Mouse (Mus musculus) 3134 (cell line): ENCODE measurements around the gene Med24.
"Not testable (repeated sequence)": the region's sequence is repeated elsewhere in the genome, so short reads cannot be mapped to it uniquely, and the experiment has no call there.

Source experiments
- DNase-seq: peaks from one replicate; pipeline ENCODE4 v3.0.0-alpha.2; 2011; ENCODE audit warnings: low spot score; ENCODE audit not compliant: insufficient read length; ENCODE audit errors: extremely low read depth

Med24 gene

DNA sequence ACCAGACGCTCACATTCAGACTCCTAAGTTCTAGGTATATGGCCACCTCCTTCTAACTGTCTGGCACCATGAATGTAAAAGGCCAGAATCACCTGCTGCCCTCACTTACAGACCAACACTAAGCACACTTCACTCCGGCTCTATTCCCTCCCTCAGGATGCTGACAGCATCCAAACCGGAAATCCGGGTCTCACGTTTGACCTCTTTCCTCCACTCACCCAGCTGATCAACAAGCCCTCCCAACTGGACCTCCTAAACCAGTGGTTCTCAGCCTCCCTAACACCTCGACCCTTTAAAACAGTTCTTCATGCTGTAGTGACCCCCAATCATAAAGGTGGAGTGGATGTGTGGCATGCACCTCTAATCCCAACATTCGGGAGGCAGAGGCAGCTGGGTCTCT, 6.1 kb downstream of the Med24 start:
- no peak for DNase-seq

DNA sequence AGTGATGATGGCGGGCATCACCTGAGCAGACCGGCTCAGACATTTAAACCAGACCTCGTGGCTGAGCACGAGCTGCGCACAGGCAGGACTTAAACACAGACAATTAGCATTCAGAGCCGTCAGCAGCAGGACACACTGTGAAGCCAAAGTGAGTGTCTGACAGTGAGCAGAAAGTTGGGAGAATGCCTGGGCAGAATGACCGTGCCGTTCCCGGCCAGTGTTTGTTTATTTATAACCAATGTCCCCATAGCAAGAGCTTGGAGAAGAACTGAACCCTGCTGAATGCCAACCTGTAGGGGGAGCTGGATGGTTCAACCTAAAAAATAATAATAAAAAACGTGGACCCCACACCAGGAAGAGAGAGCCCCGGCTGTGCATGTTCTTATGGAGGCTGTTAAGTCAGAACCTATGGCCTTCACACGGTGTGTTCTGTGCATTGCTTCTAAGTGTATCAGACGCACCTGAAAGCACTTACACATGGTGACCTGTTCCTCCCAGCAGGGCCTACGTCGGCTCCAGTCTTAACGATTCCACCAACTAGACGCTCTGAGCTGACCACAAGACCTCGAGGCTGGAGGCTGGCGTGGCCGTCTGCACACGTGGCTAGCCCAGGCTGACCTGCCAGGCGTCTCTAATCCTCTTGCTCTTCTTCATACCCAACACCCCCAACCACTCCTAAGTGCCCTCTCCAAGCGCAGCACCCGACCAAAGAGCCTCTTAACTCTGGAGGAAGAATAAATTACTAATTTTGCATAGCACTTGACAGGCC, 7.6 kb downstream of the Med24 start:
- peak; percentile 46 for DNase-seq

DNA sequence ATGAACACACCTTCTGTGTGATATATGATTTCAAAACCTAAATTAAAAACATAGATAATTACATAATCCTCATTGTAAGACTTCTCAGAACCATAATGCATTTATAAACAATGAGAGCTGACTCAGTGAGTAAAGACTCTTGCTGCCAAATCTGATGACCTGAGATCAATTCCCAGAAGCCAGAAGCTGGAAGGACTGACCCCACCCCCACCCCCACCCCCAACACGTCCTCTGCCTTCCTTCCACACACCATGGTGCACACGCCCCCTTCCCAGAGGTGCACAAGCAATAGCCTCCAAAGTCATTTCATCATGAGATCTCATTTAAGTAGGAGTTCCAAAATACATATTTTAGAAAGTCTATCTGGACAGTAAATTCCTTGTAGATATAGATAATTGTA, 8.5 kb downstream of the Med24 start:
- DNase-seq = no peak

GRCm38 (mm10) chr11:98717904-98718303, 11.3 kb downstream of the Med24 start:
- DNase-seq = peak; percentile 45

DNA sequence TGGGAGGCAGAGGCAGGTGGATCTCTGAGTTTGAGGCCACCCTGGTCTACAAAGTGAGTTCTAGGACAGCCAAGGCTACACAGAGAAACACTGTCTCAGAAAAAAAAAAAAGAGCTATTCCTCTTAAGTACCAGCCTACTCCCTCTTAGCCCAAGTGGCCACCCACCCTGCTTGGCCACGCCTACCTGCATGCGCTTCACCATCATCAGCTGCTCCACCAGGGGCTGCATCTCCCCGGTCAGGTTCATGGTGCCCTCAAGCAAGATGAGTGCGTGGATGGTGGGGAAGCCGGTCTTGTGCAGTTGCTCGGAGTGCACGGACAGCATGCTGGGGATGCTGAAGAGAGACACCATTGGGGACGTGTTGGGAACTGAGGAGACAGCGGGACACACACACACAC, 13.3 kb downstream of the Med24 start:
- DNase-seq = no peak

- DNase-seq = no peak
Measured at GRCm38 (mm10) chr11:98713703-98714102, 15.5 kb downstream of the Med24 start.

DNA sequence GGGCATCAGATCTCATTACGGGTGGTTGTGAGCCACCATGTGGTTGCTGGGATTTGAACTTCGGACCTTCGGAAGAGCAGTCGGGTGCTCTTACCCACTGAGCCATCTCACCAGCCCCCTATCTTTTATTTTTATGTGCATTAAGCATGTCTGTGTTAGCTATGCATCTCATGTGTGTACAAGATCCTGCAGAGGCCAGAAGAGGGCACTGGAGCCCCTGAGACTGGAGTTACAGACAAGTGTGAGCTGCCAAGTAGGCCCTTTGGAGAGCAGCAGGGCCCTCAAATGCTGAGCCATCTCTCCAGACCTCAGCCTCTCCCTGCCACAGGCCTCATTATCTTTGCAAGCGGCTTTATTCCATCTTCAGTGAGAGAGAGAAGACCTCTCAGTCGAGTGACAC, 17.2 kb downstream of the Med24 start:
- not testable (repeated sequence) for DNase-seq

GRCm38 (mm10) chr11:98711046-98711434, 18.2 kb downstream of the Med24 start:
- no peak for DNase-seq

DNA sequence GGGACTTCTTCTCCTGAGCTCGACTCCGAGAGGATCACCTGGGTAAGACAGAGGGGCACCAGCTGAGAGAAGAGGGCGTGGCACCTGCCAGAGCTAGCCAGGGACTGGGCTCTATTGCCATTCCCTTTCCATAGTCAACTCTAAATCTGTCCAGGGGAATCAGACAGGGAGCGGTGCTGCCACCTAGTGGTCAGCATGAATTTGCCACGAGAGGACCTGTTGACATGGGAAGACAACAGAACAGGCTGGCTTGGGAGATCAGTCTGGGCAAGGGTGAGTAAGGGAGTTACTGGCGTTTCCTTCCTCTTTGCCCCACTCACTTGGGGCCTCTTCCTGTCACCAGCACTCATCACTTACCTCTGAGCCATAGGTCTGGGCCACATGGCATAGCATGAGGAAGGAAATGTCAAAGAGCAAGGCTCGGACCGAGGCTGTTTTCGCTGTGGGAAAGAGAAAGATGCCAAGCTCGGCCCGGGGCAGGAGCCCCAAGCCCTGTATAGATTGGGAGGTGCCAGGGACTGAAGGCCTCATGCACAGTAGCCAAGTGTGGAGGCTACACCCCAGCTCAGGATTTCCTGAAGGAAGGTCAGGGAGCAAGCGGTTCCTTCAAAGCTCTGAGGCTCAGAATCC, 18.7 kb downstream of the Med24 start:
- peak; percentile 56 for DNase-seq

DNA sequence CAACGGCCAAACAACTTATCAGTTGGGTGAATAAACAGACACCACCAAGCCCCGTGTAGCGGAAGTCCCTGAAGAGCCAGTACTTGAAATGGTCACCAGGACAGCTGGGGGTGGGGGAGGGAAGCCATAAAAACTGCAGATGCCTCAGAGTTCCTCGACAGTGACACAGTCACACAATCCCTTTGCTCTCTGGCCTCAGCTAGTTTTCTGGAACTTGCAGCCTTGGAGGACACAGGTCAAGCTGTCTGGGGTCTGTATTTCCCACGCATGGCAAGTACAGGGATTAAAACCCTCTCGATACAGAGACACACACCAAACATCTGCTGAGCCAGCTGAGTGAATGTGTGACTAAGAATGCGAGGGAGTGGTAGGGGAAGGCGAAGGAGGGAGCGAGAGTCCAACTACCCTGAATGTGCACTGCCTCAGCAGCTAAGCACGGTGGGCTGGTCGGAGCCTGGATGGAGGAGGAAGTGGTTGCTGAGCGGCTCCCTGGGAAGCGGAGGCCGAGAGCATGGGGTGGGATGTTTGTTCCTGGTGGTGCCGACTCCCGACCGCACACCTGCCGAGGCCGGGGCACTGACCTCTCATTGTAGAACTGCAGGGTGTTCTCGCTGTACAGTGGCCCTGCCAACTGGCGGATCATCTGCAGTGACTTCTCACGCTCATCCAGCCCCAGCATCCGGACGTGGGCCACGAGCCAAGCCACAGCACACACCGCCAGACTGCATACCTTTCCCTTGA, 20.1 kb downstream of the Med24 start:
- DNase-seq = peak; percentile 90

- peak; percentile 50 for DNase-seq
Measured at GRCm38 (mm10) chr11:98708282-98708956, 20.8 kb downstream of the Med24 start.

GRCm38 (mm10) chr11:98707401-98708281, 21.6 kb downstream of the Med24 start:
- no peak for DNase-seq

DNA sequence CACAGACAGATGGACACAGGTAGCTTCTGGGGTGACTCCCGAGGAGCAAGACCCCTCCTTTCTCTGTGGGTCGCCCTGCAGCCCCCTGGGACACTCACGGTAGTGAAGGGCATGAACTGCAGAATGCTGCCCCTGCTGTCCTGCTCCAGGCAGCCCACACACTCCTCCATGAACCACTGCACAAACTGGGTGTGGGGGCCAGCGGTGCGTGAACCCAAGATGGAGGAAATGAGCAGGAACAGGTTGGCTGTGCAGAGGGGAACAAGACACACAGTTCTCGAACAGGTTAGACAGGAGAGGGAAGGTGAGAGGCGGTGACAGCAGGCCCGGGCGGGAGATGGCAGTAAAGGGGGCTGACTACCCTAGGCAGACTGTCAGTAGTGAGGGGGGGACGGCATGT, 24.2 kb downstream of the Med24 start:
- no peak for DNase-seq

- DNase-seq = no peak
Measured at GRCm38 (mm10) chr11:98702323-98702722, 26.9 kb downstream of the Med24 start.

DNA sequence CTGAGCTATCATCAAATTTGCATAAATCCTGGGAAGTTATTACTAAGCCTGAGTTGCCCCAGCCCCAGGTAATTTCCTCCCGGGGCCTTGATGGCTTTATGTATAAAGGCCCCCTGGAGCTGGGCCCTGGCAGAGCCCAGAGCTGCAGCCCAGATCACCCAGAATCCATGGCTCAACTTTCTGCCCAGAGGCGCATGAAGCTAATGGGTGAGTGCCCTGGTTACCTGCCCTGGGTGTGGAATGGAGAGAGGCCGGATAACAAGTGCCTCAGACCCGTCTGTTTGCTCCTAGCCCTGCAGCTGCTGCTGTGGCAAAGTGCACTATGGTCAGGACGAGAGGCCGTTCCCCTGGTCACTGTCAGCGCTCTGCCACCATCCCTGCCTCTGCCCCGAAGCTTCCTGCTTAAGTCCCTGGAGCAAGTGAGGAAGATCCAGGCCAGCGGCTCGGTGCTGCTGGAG, 28.0 kb downstream of the Med24 start, which contains the start of gene Csf3:
Csf3 (plus strand) TSS at position 51 of the 458 bp plus-strand sequence.
- no peak for DNase-seq

DNA sequence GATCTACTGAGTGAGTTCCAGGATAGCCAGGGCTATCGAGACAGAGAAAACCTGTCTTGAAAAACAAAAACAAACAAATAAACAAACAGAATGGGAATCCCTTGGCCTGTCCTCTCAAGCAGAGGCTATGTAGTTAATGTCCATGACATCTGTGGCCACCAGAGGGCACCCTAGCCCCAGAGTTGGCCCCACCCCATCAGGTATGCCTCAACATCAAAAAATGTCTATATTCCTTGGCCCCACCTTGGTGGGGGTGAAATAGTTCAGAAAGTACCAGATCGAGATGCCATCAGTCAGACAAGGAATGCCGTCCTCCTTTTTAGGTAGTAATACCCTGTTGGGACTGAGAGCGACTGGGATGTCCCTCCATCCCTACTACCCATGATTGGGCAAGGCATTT, 29.3 kb downstream of the Med24 start:
- no peak for DNase-seq

- no peak for DNase-seq
Measured at GRCm38 (mm10) chr11:98698849-98699640, 30.2 kb downstream of the Med24 start.

GRCm38 (mm10) chr11:98697225-98697624, 32.0 kb downstream of the Med24 start:
- no peak for DNase-seq
